Comparison of ENCODE assay signal across 9 mouse cellular contexts in the genomic region with DNA sequence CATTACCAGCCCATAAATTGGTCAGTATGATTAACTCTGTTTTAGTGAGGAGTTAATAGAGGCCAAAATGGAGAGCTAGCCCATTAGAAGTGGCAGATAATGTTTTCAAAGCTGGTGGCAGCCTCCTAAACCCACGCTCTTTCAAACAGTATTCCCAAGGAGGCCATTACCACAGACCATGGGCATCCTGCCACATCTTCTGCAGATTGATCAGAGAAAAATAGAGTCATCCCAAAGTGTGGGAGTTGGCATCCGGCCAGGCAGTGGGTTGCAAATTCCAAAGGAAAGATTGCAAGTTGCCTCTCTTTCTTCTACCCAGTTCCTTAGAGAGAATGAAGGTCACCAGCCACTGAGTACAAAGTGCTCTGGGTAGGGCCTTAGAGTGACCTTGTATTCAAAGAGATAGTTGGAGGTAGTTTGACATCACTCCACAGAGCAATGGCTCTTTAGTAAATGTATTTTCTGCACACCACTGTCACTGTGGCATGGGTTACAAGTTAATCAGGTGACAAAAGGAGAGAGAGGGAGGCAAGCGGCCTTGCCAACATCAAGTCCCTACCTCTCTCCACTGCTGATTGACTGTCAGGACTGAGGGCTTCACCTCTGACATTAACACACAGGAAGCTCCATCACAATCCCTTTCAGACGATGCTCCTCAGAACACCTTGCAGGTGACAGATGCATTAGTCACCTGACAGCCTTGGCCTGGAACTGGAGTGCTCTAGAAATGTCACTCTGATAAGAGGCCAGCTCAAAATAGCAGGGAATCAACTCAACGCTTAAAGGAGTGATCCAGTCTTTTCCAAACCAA.
DNase-seq lines count a peak whose midpoint lies in the region; TF ChIP-seq lines count a peak whose summit lies in the region.
"Had no signal": no experiment of that assay in that cellular context is flagged by ENCODE, and none has a peak within 500 bp of the region (broad histone marks: within the 10 kb centered on the region; RNA-seq: fewer than 3 reads in every experiment).

No protein-coding gene starts in this region.

- DNase-seq in kidney, postnatal 4 days, result peak; percentile 12 to 15
- DNase-seq in kidney, adult 2 months, result no peak
- DNase-seq in adrenal gland, postnatal 4 days (ENCODE audit: low spot score in 2 of 2), result peak; percentile 14 to 38
- DNase-seq in layer of hippocampus, adult 8-10 months (ENCODE audit: low spot score in 2 of 2), result peak; percentile 64 to 76
- DNase-seq in right cerebral cortex, adult 18-20 months, result peak; percentile 73
- no peak for DNase-seq in B cell, adult 2 months
- DNase-seq in kidney, adult 9 months, result no peak

- H3K4me3 ChIP-seq in kidney, adult 2 months (ENCODE audit: insufficient read depth, low read depth, low read length), result no peak overlapping the region
- H3K4me3 ChIP-seq: erythroblast, embryonic 14.5 days had no signal

- TF ChIP-seq CTCF in kidney, adult 2 months (conservative IDR thresholded peaks at IDR 0.05; ENCODE audit: insufficient read depth, insufficient read length, low read depth, low read length), result no peak

- no peaks in the 10 kb centered on the region for H3K27me3 ChIP-seq in kidney, adult 2 months (replicated peaks; ENCODE audit: control insufficient read depth, insufficient read depth, low read length)

- H3K36me3 ChIP-seq in kidney, adult 2 months (ENCODE audit: control insufficient read depth, insufficient read depth, low read length), result no peaks in the 10 kb centered on the region; the same call in 1 of the 2 replicates

- no peak for TF ChIP-seq POLR2A in kidney, adult 2 months (IDR thresholded peaks at IDR 0.05; ENCODE audit: low read depth, low read length)

- H3K27ac ChIP-seq in kidney, adult 2 months (ENCODE audit: insufficient read depth, low read depth, low read length), result no peak overlapping the region
- H3K27ac ChIP-seq: liver, embryonic 14.5 days had no signal

- H3K4me1 ChIP-seq in kidney, adult 2 months (ENCODE audit: control insufficient read depth, insufficient read depth, low read length), result no peaks in the 10 kb centered on the region

- whole genome bisulfite sequencing in kidney, adult 2 months, result 86% methylated on average over 5 of the region's 5 CpGs

Comparison
In these comparisons a context has a peak if more than half of its experiments do, and no peak if none do; other contexts are left out.
1. DNase-seq: peak in kidney, postnatal 4 days (2 of 2), adrenal gland, postnatal 4 days (2 of 2), layer of hippocampus, adult 8-10 months (2 of 2) and right cerebral cortex, adult 18-20 months (single experiment); none in kidney, adult 2 months (single experiment), B cell, adult 2 months (0 of 2) and kidney, adult 9 months (single experiment).